22 mouse cellular contexts compared by ENCODE assay signal in genomic region chr16:88570136-88570535, GRCm38 (mm10). TPM values are rescaled to one million over a fixed set of nuclear protein-coding genes. Genes with fewer than 3 reads are reported as not detected.
DNase-seq lines count a peak whose midpoint lies in the region; ATAC-seq and TF ChIP-seq lines count a peak whose summit lies in the region.
"Had no signal": no experiment of that assay in that cellular context is flagged by ENCODE, and none has a peak within 500 bp of the region (broad histone marks: within the 10 kb centered on the region; RNA-seq: fewer than 3 reads in every experiment).

No protein-coding gene starts in this region.

- H3K9me3 ChIP-seq in kidney, embryonic 15.5 days (replicated peaks), result no peaks in the 10 kb centered on the region
- no peaks in the 10 kb centered on the region for H3K9me3 ChIP-seq in kidney, embryonic 16.5 days (ENCODE audit: low read length)
- no peaks in the 10 kb centered on the region for H3K9me3 ChIP-seq in stomach, embryonic 16.5 days (replicated peaks; ENCODE audit: control insufficient read depth, low read length)
- no peaks in the 10 kb centered on the region for H3K9me3 ChIP-seq in stomach, postnatal 0 days (ENCODE audit: control insufficient read depth, low read length)
- H3K9me3 ChIP-seq in intestine, embryonic 15.5 days, result no peaks in the 10 kb centered on the region
- H3K9me3 ChIP-seq in intestine, postnatal 0 days (ENCODE audit: control insufficient read depth), result no peaks in the 10 kb centered on the region
- H3K9me3 ChIP-seq: embryonic facial prominence, embryonic 10.5 days; forebrain, embryonic 13.5 days; heart, embryonic 15.5 days had no signal

- H3K27ac ChIP-seq in kidney, embryonic 15.5 days, result peak overlapping the region; percentile 59
- H3K27ac ChIP-seq in kidney, embryonic 16.5 days (ENCODE audit: low read length), result no peak overlapping the region
- H3K27ac ChIP-seq in stomach, embryonic 16.5 days (ENCODE audit: low read length), result peak overlapping the region; percentile 23
- no peak overlapping the region for H3K27ac ChIP-seq in stomach, postnatal 0 days (replicated peaks)
- 0 out of 2 replicates have a peak overlapping the region, but pooled peaks have one; percentile 1 for H3K27ac ChIP-seq in intestine, embryonic 15.5 days
- H3K27ac ChIP-seq in intestine, postnatal 0 days (ENCODE audit: low read depth, low read length), result peak overlapping the region; percentile 54
- H3K27ac ChIP-seq: embryonic facial prominence, embryonic 10.5 days; forebrain, embryonic 13.5 days; heart, adult 2 months; heart, embryonic 15.5 days had no signal

- no peaks in the 10 kb centered on the region for H3K36me3 ChIP-seq in kidney, embryonic 15.5 days
- no peaks in the 10 kb centered on the region for H3K36me3 ChIP-seq in kidney, embryonic 16.5 days (ENCODE audit: insufficient read depth, low read length)
- H3K36me3 ChIP-seq in stomach, embryonic 16.5 days (ENCODE audit: control insufficient read depth, insufficient read depth, low read length), result no peaks in the 10 kb centered on the region
- H3K36me3 ChIP-seq in stomach, postnatal 0 days (ENCODE audit: control insufficient read depth, insufficient read depth, low read length), result no peaks in the 10 kb centered on the region
- H3K36me3 ChIP-seq in intestine, embryonic 15.5 days, result no peaks in the 10 kb centered on the region
- H3K36me3 ChIP-seq in intestine, postnatal 0 days (ENCODE audit: control insufficient read depth, insufficient read depth), result no peaks in the 10 kb centered on the region
- H3K36me3 ChIP-seq: embryonic facial prominence, embryonic 10.5 days; heart, embryonic 15.5 days had no signal

- TF ChIP-seq EP300 in stomach, postnatal 0 days (optimal IDR thresholded peaks at IDR 0.05), result no peak

- no peak for TF ChIP-seq CTCF in stomach, postnatal 0 days (IDR thresholded peaks at IDR 0.05; ENCODE audit: low read depth)
- no peak for TF ChIP-seq CTCF in intestine, postnatal 0 days (IDR thresholded peaks at IDR 0.05; ENCODE audit: low read depth)

- H3K4me1 ChIP-seq in kidney, embryonic 15.5 days, result 0 out of 2 replicates have a peak, but pooled peaks cover 7% of the 10 kb centered on the region
- H3K4me1 ChIP-seq in kidney, embryonic 16.5 days (ENCODE audit: insufficient read depth, low read length), result peaks cover 4% of the 10 kb centered on the region; the same call in 1 of the 2 replicates
- H3K4me1 ChIP-seq in stomach, embryonic 16.5 days (ENCODE audit: control insufficient read depth, insufficient read depth, low read length), result 0 out of 2 replicates have a peak, but pooled peaks cover 4% of the 10 kb centered on the region
- H3K4me1 ChIP-seq in stomach, postnatal 0 days (replicated peaks; ENCODE audit: control insufficient read depth, insufficient read depth), result no peaks in the 10 kb centered on the region
- no peaks in the 10 kb centered on the region for H3K4me1 ChIP-seq in intestine, embryonic 15.5 days (replicated peaks)
- H3K4me1 ChIP-seq in intestine, postnatal 0 days (replicated peaks; ENCODE audit: control insufficient read depth, insufficient read depth, low read length), result 0 out of 2 replicates have a peak, but pooled peaks cover 3% of the 10 kb centered on the region
- H3K4me1 ChIP-seq: embryonic facial prominence, embryonic 10.5 days; forebrain, embryonic 13.5 days; heart, embryonic 15.5 days had no signal

- no peak overlapping the region for H3K9ac ChIP-seq in kidney, embryonic 15.5 days
- no peak overlapping the region for H3K9ac ChIP-seq in kidney, embryonic 16.5 days (replicated peaks; ENCODE audit: low read length)
- H3K9ac ChIP-seq in stomach, embryonic 16.5 days (ENCODE audit: low read length), result no peak overlapping the region
- no peak overlapping the region for H3K9ac ChIP-seq in stomach, postnatal 0 days (ENCODE audit: low read length)
- H3K9ac ChIP-seq in intestine, embryonic 15.5 days, result no peak overlapping the region
- H3K9ac ChIP-seq in intestine, postnatal 0 days (ENCODE audit: low read depth, low read length), result no peak overlapping the region
- H3K9ac ChIP-seq: forebrain, embryonic 13.5 days; forebrain, postnatal 0 days; heart, embryonic 15.5 days had no signal

- ATAC-seq in kidney, embryonic 15.5 days (replicated peaks; ENCODE audit: low FRiP score), result no peak
- ATAC-seq in kidney, embryonic 16.5 days (ENCODE audit: low FRiP score, low TSS enrichment), result no peak
- no peak for ATAC-seq in stomach, embryonic 16.5 days (ENCODE audit: insufficient read depth, low FRiP score)
- no peak for ATAC-seq in stomach, postnatal 0 days (ENCODE audit: low FRiP score, low TSS enrichment)
- ATAC-seq in intestine, embryonic 15.5 days, result peak; percentile 94
- ATAC-seq in intestine, postnatal 0 days, result peak; percentile 89
- ATAC-seq: forebrain, embryonic 13.5 days; forebrain, postnatal 0 days had no signal

- no peak for DNase-seq in stomach, postnatal 0 days (ENCODE audit: low spot score)
- DNase-seq in right cerebral cortex, adult 2 months (ENCODE audit: low spot score in 2 of 2), result no peak
- DNase-seq: adrenal gland, adult 2 months; adrenal gland, postnatal 25 days; cerebellum, adult 18-20 months; cerebellum, adult 9-11 months; cerebellum, postnatal 36 days; forebrain, postnatal 0 days; gastrocnemius, postnatal 14 days; heart, adult 2 months; heart, postnatal 14 days had no signal

- H3K4me3 ChIP-seq in kidney, embryonic 15.5 days (replicated peaks), result no peak overlapping the region
- H3K4me3 ChIP-seq in kidney, embryonic 16.5 days (ENCODE audit: low read length), result no peak overlapping the region
- H3K4me3 ChIP-seq in stomach, embryonic 16.5 days (replicated peaks; ENCODE audit: low read length), result no peak overlapping the region
- H3K4me3 ChIP-seq in stomach, postnatal 0 days (ENCODE audit: low read depth, low read length), result no peak overlapping the region
- H3K4me3 ChIP-seq in intestine, embryonic 15.5 days (replicated peaks), result no peak overlapping the region
- H3K4me3 ChIP-seq in intestine, postnatal 0 days (ENCODE audit: low read depth, low read length), result no peak overlapping the region
- H3K4me3 ChIP-seq: embryonic facial prominence, embryonic 10.5 days; forebrain, embryonic 13.5 days; heart, adult 2 months; heart, embryonic 15.5 days had no signal

- no peaks in the 10 kb centered on the region for H3K27me3 ChIP-seq in kidney, embryonic 15.5 days
- no peaks in the 10 kb centered on the region for H3K27me3 ChIP-seq in kidney, embryonic 16.5 days (ENCODE audit: insufficient read depth, low read length)
- no peaks in the 10 kb centered on the region for H3K27me3 ChIP-seq in stomach, embryonic 16.5 days (ENCODE audit: control insufficient read depth, insufficient read depth, low read length)
- H3K27me3 ChIP-seq in stomach, postnatal 0 days (ENCODE audit: control insufficient read depth, insufficient read depth, low read length), result no peaks in the 10 kb centered on the region
- no peaks in the 10 kb centered on the region for H3K27me3 ChIP-seq in intestine, embryonic 15.5 days (replicated peaks)
- H3K27me3 ChIP-seq in intestine, postnatal 0 days (replicated peaks; ENCODE audit: control insufficient read depth, insufficient read depth, low read length), result no peaks in the 10 kb centered on the region
- H3K27me3 ChIP-seq: forebrain, embryonic 13.5 days; heart, embryonic 15.5 days had no signal

- no peak overlapping the region for H3K4me2 ChIP-seq in kidney, embryonic 15.5 days
- no peak overlapping the region for H3K4me2 ChIP-seq in kidney, embryonic 16.5 days (replicated peaks; ENCODE audit: low read depth, low read length)
- no peak overlapping the region for H3K4me2 ChIP-seq in stomach, embryonic 16.5 days (ENCODE audit: low read depth, low read length)
- H3K4me2 ChIP-seq in stomach, postnatal 0 days (replicated peaks; ENCODE audit: low read depth), result no peak overlapping the region
- no peak overlapping the region for H3K4me2 ChIP-seq in intestine, embryonic 15.5 days (replicated peaks)
- H3K4me2 ChIP-seq in intestine, postnatal 0 days (replicated peaks; ENCODE audit: low read depth), result no peak overlapping the region
- H3K4me2 ChIP-seq: forebrain, embryonic 13.5 days; heart, embryonic 11.5 days; heart, embryonic 15.5 days had no signal

RNA-seq across cellular contexts. Expression of gene Cldn8, which starts 7.2 kb away (rescaled TPM):
- polyA plus RNA-seq in kidney, embryonic 15.5 days (2015; fragmentation: Nextera tagmentation; extraction: Ambion mirVana), result 98.7 and 118 TPM in 2 replicates
- 140 and 143 TPM in 2 replicates for polyA plus RNA-seq in kidney, embryonic 16.5 days (2015; fragmentation: Nextera tagmentation; extraction: Ambion mirVana)
- 11.0 and 11.6 TPM in 2 replicates for polyA plus RNA-seq in stomach, embryonic 16.5 days (2015; fragmentation: Nextera tagmentation; extraction: Ambion mirVana)
- polyA plus RNA-seq in stomach, postnatal 0 days (2015; fragmentation: Nextera tagmentation; extraction: Ambion mirVana), result 1.5 and 2.2 TPM in 2 replicates
- 72.7 and 77.0 TPM in 2 replicates for polyA plus RNA-seq in intestine, embryonic 15.5 days (2015; fragmentation: Nextera tagmentation; extraction: Ambion mirVana)
- 48.9 and 56.8 TPM in 2 replicates for polyA plus RNA-seq in intestine, postnatal 0 days (2015; fragmentation: Nextera tagmentation; extraction: Ambion mirVana)
- polyA plus RNA-seq: adrenal gland, adult 2 months; forebrain, embryonic 13.5 days; forebrain, postnatal 0 days; heart, embryonic 11.5 days had no signal

RNA-seq across cellular contexts. Expression of gene Krtap24-1, which starts 41.9 kb away (rescaled TPM):
- polyA plus RNA-seq in kidney, embryonic 15.5 days (2015; fragmentation: Nextera tagmentation; extraction: Ambion mirVana), result not detected in 2 replicates
- polyA plus RNA-seq in kidney, embryonic 16.5 days (2015; fragmentation: Nextera tagmentation; extraction: Ambion mirVana), result not detected in 2 replicates
- not detected in 2 replicates for polyA plus RNA-seq in stomach, embryonic 16.5 days (2015; fragmentation: Nextera tagmentation; extraction: Ambion mirVana)
- polyA plus RNA-seq in stomach, postnatal 0 days (2015; fragmentation: Nextera tagmentation; extraction: Ambion mirVana), result not detected in 2 replicates
- polyA plus RNA-seq in intestine, embryonic 15.5 days (2015; fragmentation: Nextera tagmentation; extraction: Ambion mirVana), result not detected in 2 replicates
- polyA plus RNA-seq in intestine, postnatal 0 days (2015; fragmentation: Nextera tagmentation; extraction: Ambion mirVana), result not detected in 2 replicates
- polyA plus RNA-seq: adrenal gland, adult 2 months; embryonic facial prominence, embryonic 10.5 days; forebrain, embryonic 13.5 days; forebrain, postnatal 0 days; gonadal fat pad, adult 2 months; heart, adult 2 months; heart, embryonic 11.5 days; heart, embryonic 15.5 days had no signal

RNA-seq across cellular contexts. Expression of gene 2310079G19Rik, which starts 57.3 kb away (rescaled TPM):
- polyA plus RNA-seq in kidney, embryonic 15.5 days (2015; fragmentation: Nextera tagmentation; extraction: Ambion mirVana), result not detected in 2 replicates
- polyA plus RNA-seq in kidney, embryonic 16.5 days (2015; fragmentation: Nextera tagmentation; extraction: Ambion mirVana), result not detected in 2 replicates
- polyA plus RNA-seq in stomach, embryonic 16.5 days (2015; fragmentation: Nextera tagmentation; extraction: Ambion mirVana), result not detected in 2 replicates
- 0.41 and 0.64 TPM in 2 replicates for polyA plus RNA-seq in stomach, postnatal 0 days (2015; fragmentation: Nextera tagmentation; extraction: Ambion mirVana)
- polyA plus RNA-seq in intestine, embryonic 15.5 days (2015; fragmentation: Nextera tagmentation; extraction: Ambion mirVana), result not detected in 2 replicates
- polyA plus RNA-seq in intestine, postnatal 0 days (2015; fragmentation: Nextera tagmentation; extraction: Ambion mirVana), result not detected in 2 replicates
- polyA plus RNA-seq: adrenal gland, adult 2 months; embryonic facial prominence, embryonic 10.5 days; embryonic facial prominence, embryonic 14.5 days; forebrain, embryonic 13.5 days; forebrain, postnatal 0 days; gonadal fat pad, adult 2 months; heart, adult 2 months; heart, embryonic 11.5 days; heart, embryonic 15.5 days had no signal

Comparison
In these comparisons a context has a peak if more than half of its experiments do, and no peak if none do; other contexts are left out.
1. H3K27ac ChIP-seq: peak in kidney, embryonic 15.5 days (single experiment), stomach, embryonic 16.5 days (single experiment), intestine, embryonic 15.5 days (single experiment) and intestine, postnatal 0 days (single experiment); none in kidney, embryonic 16.5 days (single experiment) and stomach, postnatal 0 days (single experiment).
2. ATAC-seq: peak in intestine, embryonic 15.5 days (single experiment) and intestine, postnatal 0 days (single experiment); none in kidney, embryonic 15.5 days (single experiment), kidney, embryonic 16.5 days (single experiment), stomach, embryonic 16.5 days (single experiment) and stomach, postnatal 0 days (single experiment).